Mouse (Mus musculus): ENCODE measurements at regions not wholly inside any gene's neighbourhood (a gene's known extent, or its start where the extent isn't known, plus 50 kb on each side); places are given as distances from the start of the nearest gene placed in this dataset.
A peak's percentile ranks its signal among the peaks of the same experiment; 100 is the strongest.

DNA sequence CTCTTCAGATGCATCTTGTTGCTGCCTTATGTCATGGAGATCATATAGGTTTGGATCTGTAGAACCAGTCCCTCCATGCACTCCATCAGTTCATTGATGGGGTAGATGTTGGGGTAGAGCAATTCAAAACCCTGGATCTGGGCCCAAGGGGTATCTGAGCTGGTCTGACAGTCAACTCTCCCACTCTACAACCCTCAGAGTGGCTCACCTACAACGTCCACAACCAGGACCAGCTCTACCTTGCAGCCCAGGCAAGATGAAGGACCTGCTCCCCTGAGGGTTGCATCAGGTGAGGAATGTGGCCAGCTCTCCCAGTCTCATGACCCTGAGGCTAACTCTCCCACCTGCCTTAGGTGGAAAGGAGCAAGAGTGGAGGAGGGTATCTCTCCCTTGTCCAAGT, 256.9 kb downstream of the Foxa2 start:
- H3K4me2 ChIP-seq (ENCODE audit: low read depth), result no peak overlapping the region
- H3K27me3 ChIP-seq (ENCODE audit: control insufficient read depth, insufficient read depth, low read length), result no peaks in the 10 kb centered on the region
- H3K4me3 ChIP-seq (ENCODE audit: insufficient read depth in 1 of 2, low read depth in 2 of 2, low read length in 2 of 2), result no peak overlapping the region
- no peak for DNase-seq (ENCODE audit: low read depth in 3 of 3, low spot score in 3 of 3)
- no peak overlapping the region for H3K27ac ChIP-seq
- no peaks in the 10 kb centered on the region for H3K4me1 ChIP-seq (replicated peaks; ENCODE audit: control insufficient read depth in 2 of 2, insufficient read depth in 2 of 2, low read length in 1 of 2)
- H3K9ac ChIP-seq (replicated peaks), result no peak overlapping the region
- no peaks in the 10 kb centered on the region for H3K9me3 ChIP-seq (ENCODE audit: control insufficient read depth, low read length)
- no peaks in the 10 kb centered on the region for H3K36me3 ChIP-seq (replicated peaks; ENCODE audit: control insufficient read depth, insufficient read depth, low read depth)
- ATAC-seq (ENCODE audit: insufficient read depth), result no peak
- 43% methylated on average over 1 of the region's 1 CpGs for WGBS (ENCODE audit: insufficient replicate concordance)
- TF ChIP-seq EP300 (IDR thresholded peaks at IDR 0.05; ENCODE audit: low read depth), result no peak
- TF ChIP-seq CTCF (IDR thresholded peaks at IDR 0.05; ENCODE audit: low read depth), result no peak

DNA sequence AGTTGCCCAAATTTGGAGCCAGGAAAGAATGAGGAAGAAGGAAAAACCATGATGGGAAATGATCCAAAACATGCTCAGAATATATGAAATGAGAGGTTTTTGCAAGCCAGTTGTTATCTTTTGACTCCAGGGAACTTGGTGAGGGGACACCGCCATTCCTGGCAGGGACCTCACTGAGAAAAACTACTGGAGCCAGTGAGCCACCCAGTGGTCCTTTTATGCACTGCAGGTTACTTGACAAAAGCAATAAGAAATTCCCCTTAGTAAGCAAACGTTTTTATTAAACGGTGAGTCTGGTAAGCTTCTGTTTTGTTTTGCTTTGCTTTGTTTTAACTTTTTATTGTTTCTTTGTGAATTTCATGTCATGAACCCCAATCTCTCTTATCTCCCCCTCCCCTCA, 257.5 kb downstream of the Foxa2 start:
- H3K27me3 ChIP-seq (ENCODE audit: control insufficient read depth, insufficient read depth, low read length), result no peaks in the 10 kb centered on the region
- H3K36me3 ChIP-seq (replicated peaks; ENCODE audit: control insufficient read depth, insufficient read depth, low read depth), result no peaks in the 10 kb centered on the region
- H3K27ac ChIP-seq, result no peak overlapping the region
- H3K4me3 ChIP-seq (ENCODE audit: insufficient read depth in 1 of 2, low read depth in 2 of 2, low read length in 2 of 2), result no peak overlapping the region
- ATAC-seq (ENCODE audit: insufficient read depth) (no peak), DNase-seq (ENCODE audit: low read depth in 3 of 3, low spot score in 3 of 3) (peak in 1 of 3 experiments; percentile 0)
- H3K9ac ChIP-seq (replicated peaks), result no peak overlapping the region
- 6% methylated on average over 3 of the region's 3 CpGs for WGBS (ENCODE audit: insufficient replicate concordance)
- TF ChIP-seq CTCF (IDR thresholded peaks at IDR 0.05; ENCODE audit: low read depth) (peak; percentile 54), EP300 (IDR thresholded peaks at IDR 0.05; ENCODE audit: low read depth) (no peak)
- H3K4me2 ChIP-seq (ENCODE audit: low read depth), result no peak overlapping the region
- H3K9me3 ChIP-seq (ENCODE audit: control insufficient read depth, low read length), result no peaks in the 10 kb centered on the region
- no peaks in the 10 kb centered on the region for H3K4me1 ChIP-seq (replicated peaks; ENCODE audit: control insufficient read depth in 2 of 2, insufficient read depth in 2 of 2, low read length in 1 of 2)

DNA sequence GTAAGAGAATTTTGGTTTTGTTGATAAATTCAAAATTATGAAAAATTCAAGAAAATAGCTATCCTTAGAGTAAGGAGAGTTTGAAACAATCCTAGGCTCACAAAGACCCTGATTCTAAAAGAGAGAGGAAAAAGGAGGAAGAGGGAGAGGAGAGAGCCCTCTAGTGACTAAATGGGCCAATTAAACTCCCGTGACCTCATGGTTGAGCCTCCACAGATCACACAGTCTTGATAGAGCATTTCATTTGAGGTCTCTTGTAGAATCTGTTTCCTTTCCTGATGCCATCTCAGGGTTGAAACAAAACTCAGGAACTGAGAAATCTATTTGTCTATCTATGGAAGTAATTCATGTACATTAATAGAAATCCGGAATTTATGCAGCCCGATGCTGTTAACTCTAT, 258.8 kb downstream of the Foxa2 start:
- Histone ChIP-seq H3K36me3 (replicated peaks; ENCODE audit: control insufficient read depth, insufficient read depth, low read depth) (no peaks in the 10 kb centered on the region), H3K4me1 (replicated peaks; ENCODE audit: control insufficient read depth in 2 of 2, insufficient read depth in 2 of 2, low read length in 1 of 2) (no peaks in the 10 kb centered on the region), H3K27me3 (ENCODE audit: control insufficient read depth, insufficient read depth, low read length) (no peaks in the 10 kb centered on the region), H3K9me3 (ENCODE audit: control insufficient read depth, low read length) (no peaks in the 10 kb centered on the region), H3K9ac (replicated peaks) (no peak overlapping the region), H3K4me2 (ENCODE audit: low read depth) (no peak overlapping the region), H3K27ac (no peak overlapping the region), H3K4me3 (ENCODE audit: insufficient read depth in 1 of 2, low read depth in 2 of 2, low read length in 2 of 2) (no peak overlapping the region)
- DNase-seq (ENCODE audit: low read depth in 3 of 3, low spot score in 3 of 3) (no peak), ATAC-seq (ENCODE audit: insufficient read depth) (no peak)
- WGBS (ENCODE audit: insufficient replicate concordance), result 58% methylated on average over 3 of the region's 3 CpGs
- no peak for TF ChIP-seq EP300 (IDR thresholded peaks at IDR 0.05; ENCODE audit: low read depth)
- no peak for TF ChIP-seq CTCF (IDR thresholded peaks at IDR 0.05; ENCODE audit: low read depth)

DNA sequence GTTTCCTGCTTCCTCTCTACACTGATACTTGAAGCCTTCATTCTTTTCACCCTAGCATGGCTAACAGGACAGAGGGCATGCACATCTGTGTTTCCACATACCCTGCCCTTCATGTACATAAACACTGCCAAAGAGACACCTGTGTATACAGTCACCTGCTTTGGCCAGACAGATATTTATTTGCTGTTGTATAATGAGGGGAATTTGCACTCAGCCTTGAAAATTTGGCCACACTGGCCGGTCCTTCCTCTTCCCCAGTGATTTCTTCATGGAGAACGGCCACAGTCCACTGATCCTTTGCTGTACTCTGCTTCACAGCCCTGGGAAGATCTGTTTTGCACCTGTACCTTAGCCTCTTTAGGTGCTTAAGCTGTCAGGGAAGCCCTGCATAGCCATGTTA, 264.3 kb downstream of the Foxa2 start:
- 50% methylated on average over 2 of the region's 2 CpGs for WGBS (ENCODE audit: insufficient replicate concordance)
- no peaks in the 10 kb centered on the region for H3K9me3 ChIP-seq (ENCODE audit: control insufficient read depth, low read length)
- H3K36me3 ChIP-seq (replicated peaks; ENCODE audit: control insufficient read depth, insufficient read depth, low read depth), result no peaks in the 10 kb centered on the region
- H3K4me1 ChIP-seq (replicated peaks; ENCODE audit: control insufficient read depth in 2 of 2, insufficient read depth in 2 of 2, low read length in 1 of 2), result no peaks in the 10 kb centered on the region
- no peak overlapping the region for H3K4me3 ChIP-seq (ENCODE audit: insufficient read depth in 1 of 2, low read depth in 2 of 2, low read length in 2 of 2)
- ATAC-seq (ENCODE audit: insufficient read depth) (no peak), DNase-seq (ENCODE audit: low read depth in 3 of 3, low spot score in 3 of 3) (no peak)
- H3K27ac ChIP-seq, result no peak overlapping the region
- no peaks in the 10 kb centered on the region for H3K27me3 ChIP-seq (ENCODE audit: control insufficient read depth, insufficient read depth, low read length)
- no peak for TF ChIP-seq CTCF (IDR thresholded peaks at IDR 0.05; ENCODE audit: low read depth)
- no peak for TF ChIP-seq EP300 (IDR thresholded peaks at IDR 0.05; ENCODE audit: low read depth)
- H3K4me2 ChIP-seq (ENCODE audit: low read depth), result no peak overlapping the region
- H3K9ac ChIP-seq (replicated peaks), result no peak overlapping the region

DNA sequence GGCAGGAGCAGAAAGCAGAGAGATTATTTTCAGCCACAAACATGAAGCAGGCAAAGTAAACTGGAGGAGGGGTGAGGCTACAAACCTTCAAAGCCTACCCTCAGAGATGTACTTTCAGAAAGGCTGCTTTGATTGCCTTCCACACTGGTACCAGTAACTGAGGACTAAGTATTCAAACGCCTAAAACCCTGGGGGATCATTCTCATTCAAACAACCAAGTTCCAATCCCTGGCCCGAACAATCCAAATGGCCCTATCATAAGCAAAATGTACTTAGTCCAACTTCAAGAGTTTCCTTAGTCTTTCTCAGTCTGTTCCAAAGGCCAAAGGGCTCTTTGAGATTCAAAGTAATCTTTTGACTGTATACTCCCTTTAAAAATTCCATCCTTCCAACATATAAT, 270.5 kb downstream of the Foxa2 start:
- no peak for DNase-seq (ENCODE audit: low read depth in 3 of 3, low spot score in 3 of 3)
- Histone ChIP-seq H3K4me3 (ENCODE audit: insufficient read depth in 1 of 2, low read depth in 2 of 2, low read length in 2 of 2) (no peak overlapping the region), H3K9ac (replicated peaks) (no peak overlapping the region), H3K4me2 (ENCODE audit: low read depth) (no peak overlapping the region), H3K9me3 (ENCODE audit: control insufficient read depth, low read length) (no peaks in the 10 kb centered on the region), H3K36me3 (replicated peaks; ENCODE audit: control insufficient read depth, insufficient read depth, low read depth) (no peaks in the 10 kb centered on the region), H3K27me3 (ENCODE audit: control insufficient read depth, insufficient read depth, low read length) (no peaks in the 10 kb centered on the region), H3K27ac (no peak overlapping the region), H3K4me1 (replicated peaks; ENCODE audit: control insufficient read depth in 2 of 2, insufficient read depth in 2 of 2, low read length in 1 of 2) (no peaks in the 10 kb centered on the region)
- no peak for ATAC-seq (ENCODE audit: insufficient read depth)
- TF ChIP-seq CTCF (IDR thresholded peaks at IDR 0.05; ENCODE audit: low read depth), result no peak
- TF ChIP-seq EP300 (IDR thresholded peaks at IDR 0.05; ENCODE audit: low read depth), result no peak
- 46% methylated on average over 2 of the region's 2 CpGs for WGBS (ENCODE audit: insufficient replicate concordance)

Measured in liver, embryonic 14.5 days (tissue).